Mouse (Mus musculus) olfactory bulb, adult 2 months (tissue): ENCODE results near the gene Ano9.

ENCODE experiments used
- CTCF ChIP-seq: fragments of 200-500 bp; IDR thresholded peaks from 2 replicates; pipeline ENCODE4 v1.5.1; 2012; ENCODE audit warnings: low read depth, mild to moderate bottlenecking, low read length, moderate library complexity; ENCODE audit not compliant: insufficient read depth
- POLR2A ChIP-seq: fragments of 200-500 bp; IDR thresholded peaks from 2 replicates; pipeline ENCODE4 v1.6.1; 2012; ENCODE audit warnings: mild to moderate bottlenecking, low read depth, low read length, moderate library complexity; ENCODE audit not compliant: insufficient read depth

DNA sequence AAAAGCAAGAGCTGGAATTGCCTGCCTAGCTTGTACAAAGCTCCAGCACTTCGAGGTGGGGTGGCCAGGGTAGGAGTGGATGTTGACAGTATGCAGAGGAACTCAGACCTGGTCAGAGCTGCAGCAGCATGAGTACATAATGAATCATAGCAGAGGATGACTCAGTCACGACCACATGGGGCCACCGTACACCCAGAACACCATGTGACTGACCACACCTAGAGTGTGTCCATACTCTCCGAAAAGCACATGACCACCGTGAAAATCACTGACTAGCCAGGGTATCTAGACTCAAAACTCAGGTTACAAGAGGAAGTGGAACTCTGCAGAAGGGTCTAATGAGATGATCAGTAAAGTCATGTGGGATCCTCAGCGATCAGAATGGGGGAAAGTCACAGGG, 47.2 kb upstream of the Ano9 start:
- TF ChIP-seq POLR2A (no peak), CTCF (no peak)
